Mouse (Mus musculus) left cerebral cortex, postnatal 4 days (tissue): Measurements from ENCODE around the gene Crhbp. TPM values are rescaled to one million over a fixed set of nuclear protein-coding genes. Genes with fewer than 3 reads are reported as not detected.

ENCODE experiments used
- DNase-seq: peaks from one replicate; pipeline ENCODE4 v3.0.0-alpha.2; 2022
- intact Hi-C: fragments of 180-260 bp; cut with DNase I; formaldehyde crosslinking; loops from one replicate; pipeline ENCODE4 v1.15.1; 2025
- total RNA-seq, 2 experiments: library from RNA; stranded (reverse); gene quantifications; 2 replicates each; pipeline ENCODE4 v1.2.3; 2021

Crhbp gene
- total RNA-seq, 2 experiments from 2014 or later = 5.7 to 6.5 TPM

GRCm38 (mm10) chr13:95424932-95425331 is 19.8 kb downstream of the Crhbp start:
- intact Hi-C loops = no loop called here
- DNase-seq = no peak

- intact Hi-C loops = no loop called here
- DNase-seq = peak; percentile 17
Observed at GRCm38 (mm10) chr13:95419204-95419749, 25.4 kb downstream of the Crhbp start.

GRCm38 (mm10) chr13:95418575-95419203 is 26.0 kb downstream of the Crhbp start:
- intact Hi-C loops = no loop called here
- DNase-seq = no peak

- intact Hi-C loops = no loop called here
- no peak for DNase-seq
Observed at GRCm38 (mm10) chr13:95412257-95412656, 32.5 kb downstream of the Crhbp start.

GRCm38 (mm10) chr13:95393242-95393641 is 51.5 kb downstream of the Crhbp start:
- DNase-seq = no peak
- intact Hi-C loops = no loop called here

GRCm38 (mm10) chr13:95389866-95390865 is 54.6 kb downstream of the Crhbp start:
- intact Hi-C loops = loop anchor here (2.0 kb wide), 1 partner anchor 91 kb away; no protein-coding TSS in a partner anchor
- DNase-seq = peak; percentile 82

- no peak for DNase-seq
- intact Hi-C loops = no loop called here
Observed at GRCm38 (mm10) chr13:95388226-95388625, 56.5 kb downstream of the Crhbp start.

GRCm38 (mm10) chr13:95382418-95382817 is 62.3 kb downstream of the Crhbp start:
- DNase-seq = no peak
- intact Hi-C loops = no loop called here

Other genes with a start within 250 kb of the Crhbp start
- 10 to 100 TPM; 25.2 to 32.8 TPM for gene Pde8b, start 194.6 kb downstream of the Crhbp start, total RNA-seq
- 10 to 100 TPM; 17.4 to 20.0 TPM for gene Zbed3, start 121.3 kb downstream of the Crhbp start, total RNA-seq
- gene Aggf1, start 69.6 kb downstream of the Crhbp start, total RNA-seq = 10 to 100 TPM; 38.1 to 39.8 TPM
- not detected for gene S100z, start 33.8 kb upstream of the Crhbp start, total RNA-seq
- gene F2rl1, start 80.3 kb upstream of the Crhbp start, total RNA-seq = under 1 TPM; 0.14 to 0.24 TPM
- gene F2r, start 173.6 kb upstream of the Crhbp start, total RNA-seq = 10 to 100 TPM; 21.2 to 22.8 TPM